Mouse (Mus musculus) c-Kit-positive CD71-negative TER-119-negative erythroid progenitor cells, embryonic 14.5 days (primary cell): ENCODE measurements around the gene Pde4d.

Experiments used
- DNase-seq: peaks from one replicate; pipeline ENCODE4 v3.0.0-alpha.2; 2013; ENCODE audit warnings: low read depth

Pde4d gene

GRCm38 (mm10) chr13:109402396-109402795 is 952.6 kb downstream of the Pde4d start:
- no peak for DNase-seq

- no peak for DNase-seq
Observed at GRCm38 (mm10) chr13:109402936-109403335, 953.2 kb downstream of the Pde4d start.

- DNase-seq = no peak
Observed at GRCm38 (mm10) chr13:109406341-109406740, 956.6 kb downstream of the Pde4d start.

GRCm38 (mm10) chr13:109407371-109407770 is 957.6 kb downstream of the Pde4d start:
- no peak for DNase-seq

- DNase-seq = no peak
Observed at GRCm38 (mm10) chr13:109420426-109420825, 970.7 kb downstream of the Pde4d start.

- DNase-seq = no peak
Observed at GRCm38 (mm10) chr13:109424906-109425305, 975.2 kb downstream of the Pde4d start.

GRCm38 (mm10) chr13:109425548-109425947 is 975.8 kb downstream of the Pde4d start:
- no peak for DNase-seq

GRCm38 (mm10) chr13:109426058-109426457 is 976.3 kb downstream of the Pde4d start:
- no peak for DNase-seq

- no peak for DNase-seq
Observed at GRCm38 (mm10) chr13:109427541-109427940, 977.8 kb downstream of the Pde4d start.

GRCm38 (mm10) chr13:109429544-109429943 is 979.8 kb downstream of the Pde4d start:
- DNase-seq = no peak

GRCm38 (mm10) chr13:109437231-109437776 is 987.6 kb downstream of the Pde4d start:
- DNase-seq = no peak

GRCm38 (mm10) chr13:109439436-109440161 is 989.9 kb downstream of the Pde4d start:
- DNase-seq = no peak

GRCm38 (mm10) chr13:109440331-109440730 is 990.6 kb downstream of the Pde4d start:
- DNase-seq = peak; percentile 40

GRCm38 (mm10) chr13:109440881-109441280 is 991.1 kb downstream of the Pde4d start:
- peak; percentile 36 for DNase-seq

- DNase-seq = no peak
Observed at GRCm38 (mm10) chr13:109441401-109441973, 991.7 kb downstream of the Pde4d start.

- DNase-seq = no peak
Observed at GRCm38 (mm10) chr13:109446138-109446537, 996.4 kb downstream of the Pde4d start.

- no peak for DNase-seq
Observed at GRCm38 (mm10) chr13:109448121-109448520, 998.4 kb downstream of the Pde4d start.

GRCm38 (mm10) chr13:109474344-109474743 is 1024.6 kb downstream of the Pde4d start:
- no peak for DNase-seq

- DNase-seq = no peak
Observed at GRCm38 (mm10) chr13:109481446-109481845, 1031.7 kb downstream of the Pde4d start.

- no peak for DNase-seq
Observed at GRCm38 (mm10) chr13:109486166-109486565, 1036.4 kb downstream of the Pde4d start.

GRCm38 (mm10) chr13:109487378-109487777 is 1037.6 kb downstream of the Pde4d start:
- DNase-seq = no peak

- DNase-seq = no peak
Observed at GRCm38 (mm10) chr13:109490853-109491252, 1041.1 kb downstream of the Pde4d start.

GRCm38 (mm10) chr13:109491829-109492228 is 1042.1 kb downstream of the Pde4d start:
- DNase-seq = peak; percentile 13
